Mouse (Mus musculus) small intestine, adult 2 months (tissue): Measurements from ENCODE around the gene Arhgap18.

Experiments used
- CTCF ChIP-seq: fragments of 200-500 bp; IDR thresholded peaks from 2 replicates; pipeline ENCODE4 v1.5.1; 2012; ENCODE audit warnings: low read depth, mild to moderate bottlenecking, control low read depth, inconsistent platforms, low read length, moderate library complexity, mixed read lengths; ENCODE audit not compliant: insufficient replicate concordance, insufficient read length; ENCODE audit errors: extremely low read depth
- POLR2A ChIP-seq: fragments of 200-500 bp; IDR thresholded peaks from 2 replicates; pipeline ENCODE4 v1.6.1; 2012; ENCODE audit warnings: low read depth, mild to moderate bottlenecking, control low read depth, inconsistent platforms, low read length, moderate library complexity

GRCm38 (mm10) chr10:26754006-26754405, 785 bp downstream of the Arhgap18 start:
- TF ChIP-seq CTCF (no peak), POLR2A (no peak)
